Mouse (Mus musculus) liver, postnatal 0 days (tissue): ENCODE data around the gene Tmprss11b.

ENCODE experiments used
- CTCF ChIP-seq: sonication (generic); IDR thresholded peaks from 2 replicates; pipeline ENCODE4 v1.5.1; 2016; ENCODE audit warnings: antibody characterized with exemption, low read depth
- EP300 ChIP-seq: IDR thresholded peaks from 2 replicates; pipeline ENCODE4 v1.6.1; 2016; ENCODE audit warnings: antibody characterized with exemption, low read depth, mild to moderate bottlenecking

DNA sequence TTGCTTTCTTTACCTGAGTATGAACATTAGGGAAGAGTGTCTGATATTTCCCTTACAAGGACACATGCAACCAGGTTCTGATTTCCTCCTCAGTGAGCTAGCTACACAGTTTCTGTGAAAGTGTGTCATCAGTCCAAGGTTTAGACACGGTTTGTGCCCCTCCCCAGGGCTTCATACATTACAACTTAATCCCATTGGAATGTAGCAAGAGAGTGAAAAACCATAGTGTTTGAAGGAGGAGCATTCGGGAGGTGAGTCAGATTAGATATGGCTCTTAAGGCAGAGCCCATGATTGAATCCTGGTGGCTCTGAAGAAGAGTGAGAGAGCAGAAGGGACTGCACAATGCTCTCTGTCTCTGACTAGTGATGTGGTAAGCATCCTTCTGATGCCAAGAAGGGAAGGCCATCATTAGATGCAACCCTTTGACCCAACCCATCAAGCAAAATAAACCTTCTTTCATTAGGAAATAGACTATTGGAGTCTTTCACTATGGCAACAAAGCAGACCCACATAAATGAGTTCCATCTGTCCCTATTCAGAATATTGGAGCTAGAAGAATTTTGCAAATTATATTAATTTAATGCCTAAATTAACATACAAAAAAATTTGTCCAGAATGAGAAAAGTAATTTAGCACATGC is 46.8 kb upstream of the Tmprss11b start:
- TF ChIP-seq EP300: no peak
- no peak for TF ChIP-seq CTCF
